Mouse (Mus musculus): Measurements from ENCODE around the gene Galm. TPM values are rescaled to one million over a fixed set of nuclear protein-coding genes. Genes with fewer than 3 reads are reported as not detected.
"Not testable (repeated sequence)": the region's sequence is repeated elsewhere in the genome, so short reads cannot be mapped to it uniquely, and the experiment has no call there.

The Galm gene
- polyA plus RNA-seq, 1 experiment from 2014 or later: 25.4 TPM

GRCm38 (mm10) chr17:80206671-80207581 lies 79.7 kb downstream of the Galm start, which contains the start of the genes Srsf7 and Ttc39d:
Gene Srsf7, minus strand, starts transcription at chr17:80207307.
Gene Ttc39d, plus strand, starts transcription at chr17:80207460.
- H3K36me3 ChIP-seq (ENCODE audit: insufficient read depth, low read length): peaks cover 18% of the 10 kb centered on the region
- no peak for TF ChIP-seq CTCF (IDR thresholded peaks at IDR 0.05; ENCODE audit: low read depth)
- H3K4me2 ChIP-seq (ENCODE audit: low read length): peak within 1 kb of the TSS; percentile 61
- no peaks in the 10 kb centered on the region for H3K27me3 ChIP-seq (ENCODE audit: insufficient read depth, low read length)
- H3K27ac ChIP-seq: peak within 1 kb of the TSS; percentile 97
- DNase-seq (ENCODE audit: low spot score) (peak; percentile 99), ATAC-seq (replicated peaks; ENCODE audit: low FRiP score, low read depth) (peak; percentile 95)
- peak within 1 kb of the TSS; percentile 90 for H3K4me3 ChIP-seq (replicated peaks; ENCODE audit: low read depth, low read length)
- peak within 1 kb of the TSS; percentile 89 for H3K9ac ChIP-seq (ENCODE audit: low read depth, low read length)
- no peaks in the 10 kb centered on the region for H3K4me1 ChIP-seq (replicated peaks; ENCODE audit: insufficient read depth, low read length)
- under 1% methylated on average over 94 of the region's 95 CpGs for WGBS
- no peaks in the 10 kb centered on the region for H3K9me3 ChIP-seq (replicated peaks; ENCODE audit: low read length)

GRCm38 (mm10) chr17:80213998-80214397 lies 86.7 kb downstream of the Galm start:
- not testable (repeated sequence) for H3K9me3 ChIP-seq (replicated peaks; ENCODE audit: low read length); H3K36me3 ChIP-seq (ENCODE audit: insufficient read depth, low read length); DNase-seq (ENCODE audit: low spot score); H3K4me1 ChIP-seq (replicated peaks; ENCODE audit: insufficient read depth, low read length); H3K4me3 ChIP-seq (replicated peaks; ENCODE audit: low read depth, low read length); ATAC-seq (replicated peaks; ENCODE audit: low FRiP score, low read depth); H3K27ac ChIP-seq; H3K27me3 ChIP-seq (ENCODE audit: insufficient read depth, low read length); H3K4me2 ChIP-seq (ENCODE audit: low read length); H3K9ac ChIP-seq (ENCODE audit: low read depth, low read length)
- WGBS: 99% methylated on average over 4 of the region's 4 CpGs

- no peak overlapping the region for H3K27ac ChIP-seq
- H3K4me2 ChIP-seq (ENCODE audit: low read length): no peak overlapping the region
- no peaks in the 10 kb centered on the region for H3K4me1 ChIP-seq (replicated peaks; ENCODE audit: insufficient read depth, low read length)
- ATAC-seq (replicated peaks; ENCODE audit: low FRiP score, low read depth): no peak
- WGBS: 63% methylated on average over 2 of the region's 2 CpGs
- H3K9me3 ChIP-seq (replicated peaks; ENCODE audit: low read length): no peaks in the 10 kb centered on the region
- no peaks in the 10 kb centered on the region for H3K36me3 ChIP-seq (ENCODE audit: insufficient read depth, low read length)
- H3K4me3 ChIP-seq (replicated peaks; ENCODE audit: low read depth, low read length): no peak overlapping the region
- no peak for TF ChIP-seq CTCF (IDR thresholded peaks at IDR 0.05; ENCODE audit: low read depth)
- no peak overlapping the region for H3K9ac ChIP-seq (ENCODE audit: low read depth, low read length)
- DNase-seq (ENCODE audit: low spot score): no peak
- no peaks in the 10 kb centered on the region for H3K27me3 ChIP-seq (ENCODE audit: insufficient read depth, low read length)
Measured at GRCm38 (mm10) chr17:80220131-80220530, 92.9 kb downstream of the Galm start.

GRCm38 (mm10) chr17:80221202-80221601 lies 93.9 kb downstream of the Galm start:
- Histone ChIP-seq H3K27ac (no peak overlapping the region), H3K9me3 (replicated peaks; ENCODE audit: low read length) (no peaks in the 10 kb centered on the region), H3K4me2 (ENCODE audit: low read length) (no peak overlapping the region), H3K27me3 (ENCODE audit: insufficient read depth, low read length) (no peaks in the 10 kb centered on the region), H3K4me1 (replicated peaks; ENCODE audit: insufficient read depth, low read length) (no peaks in the 10 kb centered on the region), H3K36me3 (ENCODE audit: insufficient read depth, low read length) (no peaks in the 10 kb centered on the region), H3K9ac (ENCODE audit: low read depth, low read length) (no peak overlapping the region), H3K4me3 (replicated peaks; ENCODE audit: low read depth, low read length) (no peak overlapping the region)
- DNase-seq (ENCODE audit: low spot score) (no peak), ATAC-seq (replicated peaks; ENCODE audit: low FRiP score, low read depth) (no peak)
- WGBS: 71% methylated on average over 9 of the region's 9 CpGs
- TF ChIP-seq CTCF (IDR thresholded peaks at IDR 0.05; ENCODE audit: low read depth): no peak

- Histone ChIP-seq H3K4me3 (replicated peaks; ENCODE audit: low read depth, low read length) (no peak overlapping the region), H3K4me2 (ENCODE audit: low read length) (no peak overlapping the region), H3K9ac (ENCODE audit: low read depth, low read length) (no peak overlapping the region), H3K9me3 (replicated peaks; ENCODE audit: low read length) (no peaks in the 10 kb centered on the region), H3K27me3 (ENCODE audit: insufficient read depth, low read length) (no peaks in the 10 kb centered on the region), H3K4me1 (replicated peaks; ENCODE audit: insufficient read depth, low read length) (no peaks in the 10 kb centered on the region), H3K27ac (no peak overlapping the region), H3K36me3 (ENCODE audit: insufficient read depth, low read length) (no peaks in the 10 kb centered on the region)
- DNase-seq (ENCODE audit: low spot score): peak; percentile 47
- WGBS: 40% methylated on average over 3 of the region's 3 CpGs
- ATAC-seq (replicated peaks; ENCODE audit: low FRiP score, low read depth): no peak
- TF ChIP-seq CTCF (IDR thresholded peaks at IDR 0.05; ENCODE audit: low read depth): peak; percentile 57
Measured at GRCm38 (mm10) chr17:80221890-80222628, 94.8 kb downstream of the Galm start.

GRCm38 (mm10) chr17:80223829-80224228 lies 96.6 kb downstream of the Galm start:
- no peaks in the 10 kb centered on the region for H3K27me3 ChIP-seq (ENCODE audit: insufficient read depth, low read length)
- H3K9me3 ChIP-seq (replicated peaks; ENCODE audit: low read length): no peaks in the 10 kb centered on the region
- ATAC-seq (replicated peaks; ENCODE audit: low FRiP score, low read depth) (no peak), DNase-seq (ENCODE audit: low spot score) (no peak)
- H3K4me2 ChIP-seq (ENCODE audit: low read length): peak overlapping the region; percentile 55
- no peaks in the 10 kb centered on the region for H3K4me1 ChIP-seq (replicated peaks; ENCODE audit: insufficient read depth, low read length)
- peak overlapping the region; percentile 51 for H3K4me3 ChIP-seq (replicated peaks; ENCODE audit: low read depth, low read length)
- 7% methylated on average over 9 of the region's 9 CpGs for WGBS
- H3K36me3 ChIP-seq (ENCODE audit: insufficient read depth, low read length): no peaks in the 10 kb centered on the region
- H3K9ac ChIP-seq (ENCODE audit: low read depth, low read length): peak overlapping the region; percentile 64; the same call in 1 of the 2 replicates
- H3K27ac ChIP-seq: peak overlapping the region; percentile 83; the same call in 1 of the 2 replicates
- no peak for TF ChIP-seq CTCF (IDR thresholded peaks at IDR 0.05; ENCODE audit: low read depth)
